Mouse (Mus musculus) kidney, adult 18-20 months (tissue): ENCODE measurements around the gene Cav2.

Source experiments
- DNase-seq: peaks from one replicate; pipeline ENCODE4 v3.0.0; 2021

Gene Cav2

DNA sequence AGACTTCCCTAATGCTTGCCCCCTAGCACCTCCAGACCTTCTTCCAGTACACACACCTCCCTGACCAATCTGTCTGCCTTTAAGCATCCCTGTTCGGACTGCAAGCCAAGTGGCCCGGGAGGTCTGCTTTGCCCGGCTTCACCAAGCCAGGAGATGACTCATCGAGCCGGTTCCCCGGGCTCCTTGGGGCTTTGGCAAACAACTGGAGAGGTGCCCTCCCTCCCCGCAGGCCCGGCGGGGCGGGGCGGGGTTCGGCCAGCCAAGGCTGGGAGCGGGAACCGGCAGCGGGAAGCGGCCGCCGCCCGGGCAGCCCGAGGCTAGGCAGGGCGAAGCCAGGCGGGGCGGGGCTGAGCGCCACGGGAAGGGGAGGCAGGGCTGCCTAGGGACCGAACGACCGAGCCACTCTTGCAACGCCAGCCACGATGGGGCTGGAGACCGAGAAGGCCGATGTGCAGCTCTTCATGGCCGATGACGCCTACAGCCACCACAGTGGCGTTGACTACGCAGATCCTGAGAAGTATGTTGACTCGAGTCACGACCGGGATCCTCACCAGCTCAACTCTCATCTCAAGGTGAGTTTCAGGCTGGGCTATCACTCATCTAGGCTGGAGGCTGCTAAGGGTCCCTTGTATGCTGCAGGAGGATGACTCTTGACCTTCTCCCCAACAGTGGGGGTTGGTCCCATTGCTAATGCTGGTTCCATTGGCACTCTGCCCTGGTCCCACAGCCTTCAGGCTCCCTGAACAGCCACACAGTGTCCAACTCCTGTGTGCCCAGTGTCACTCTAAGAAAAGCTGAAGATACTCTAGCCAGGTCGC is at the start of gene Cav2:
Gene Cav2 (plus strand): TSS at position 247 of the 818 bp plus-strand sequence.
- peak; percentile 87 for DNase-seq

DNA sequence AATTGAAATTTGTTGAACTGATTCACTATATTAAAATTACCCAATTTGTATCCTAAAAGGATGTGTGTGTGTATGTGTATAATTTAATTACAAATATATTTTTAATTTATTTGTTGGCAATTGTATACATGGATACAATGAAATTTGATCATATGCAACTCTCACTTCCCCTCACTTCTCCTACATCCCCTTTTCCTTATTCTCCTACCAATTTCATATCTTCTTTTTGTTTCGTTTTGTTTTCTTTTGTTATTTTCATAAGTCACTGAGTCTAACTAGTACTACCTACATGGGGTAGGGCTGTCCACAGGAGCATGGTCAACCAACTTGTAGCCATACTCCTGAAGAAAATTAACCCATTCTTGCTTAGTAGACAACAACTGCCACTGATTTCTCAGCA is 41.3 kb upstream of the Cav2 start:
- no peak for DNase-seq

DNA sequence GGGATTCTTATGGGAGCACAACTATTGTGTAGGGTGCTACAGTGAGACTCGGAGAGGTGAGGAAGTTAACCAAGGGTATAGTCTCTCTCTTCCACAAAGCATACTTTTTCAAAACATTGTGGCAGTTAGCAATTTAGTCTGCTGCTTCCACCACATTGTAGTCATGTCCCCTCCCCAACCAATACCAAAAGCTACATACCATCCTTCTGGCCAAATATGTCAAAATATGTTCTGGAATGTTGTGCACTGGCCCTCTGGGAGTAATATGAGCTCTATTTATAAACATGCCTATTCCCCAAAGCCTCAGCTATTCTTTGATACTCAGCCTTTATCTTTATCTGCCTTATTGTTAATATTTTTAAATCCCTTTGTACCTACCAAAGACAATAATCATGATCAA is 40.0 kb upstream of the Cav2 start:
- DNase-seq, result no peak

DNA sequence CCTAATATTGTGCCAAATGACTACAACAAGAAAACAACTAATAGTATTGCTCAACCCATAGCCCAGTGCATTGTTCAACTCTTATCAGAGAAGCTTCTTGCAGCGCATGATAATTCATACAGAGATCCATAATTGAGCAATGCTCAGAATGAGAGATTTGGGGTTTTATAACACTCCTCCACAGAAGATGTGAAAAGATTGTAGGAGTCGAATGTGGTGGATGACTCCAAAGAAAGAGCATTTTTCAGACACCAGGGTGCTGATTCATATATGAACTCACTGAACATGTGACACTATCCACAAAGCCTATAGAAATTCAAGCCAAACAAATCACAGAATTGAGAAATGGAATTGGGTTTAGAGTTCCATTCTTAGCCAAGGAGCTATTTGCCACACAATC is 34.0 kb upstream of the Cav2 start:
- DNase-seq, result no peak

DNA sequence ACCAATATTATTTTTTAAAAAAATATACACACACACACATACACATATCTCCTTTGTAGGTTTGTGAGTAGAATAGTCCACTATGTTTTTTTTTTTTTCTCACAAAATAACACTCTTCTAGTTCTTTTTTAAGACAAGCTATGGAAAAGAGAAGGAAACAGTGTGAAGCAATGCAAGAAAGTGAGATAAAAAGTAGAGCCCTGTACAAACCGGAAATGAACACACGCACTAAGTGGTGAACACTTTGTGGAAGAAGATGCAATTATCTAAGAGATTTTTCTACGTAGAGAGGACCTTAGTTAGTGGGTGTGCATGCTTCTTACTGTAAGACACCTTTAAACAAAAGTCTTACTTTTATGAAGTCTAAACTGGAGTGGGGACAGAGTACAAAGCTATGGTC is 33.3 kb upstream of the Cav2 start:
- no peak for DNase-seq

DNA sequence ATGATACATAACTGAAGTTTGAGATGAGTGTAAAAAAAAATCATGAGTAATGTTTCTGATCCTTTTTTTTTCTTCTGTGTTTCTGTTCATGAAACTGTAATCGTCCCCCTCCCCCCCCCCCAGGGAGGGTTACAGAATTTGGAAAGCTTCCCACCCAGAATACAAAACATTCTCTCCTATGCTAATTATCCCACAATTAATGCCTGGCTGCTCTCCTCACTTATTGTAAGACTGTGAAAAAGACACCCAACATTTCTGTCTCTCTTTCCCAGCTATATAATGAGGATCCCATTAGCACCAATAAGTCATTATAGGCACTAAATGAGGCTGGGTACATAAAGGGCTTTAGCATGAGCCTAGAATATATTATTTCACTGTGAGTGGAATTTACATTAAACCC is 32.7 kb upstream of the Cav2 start:
- no peak for DNase-seq

DNA sequence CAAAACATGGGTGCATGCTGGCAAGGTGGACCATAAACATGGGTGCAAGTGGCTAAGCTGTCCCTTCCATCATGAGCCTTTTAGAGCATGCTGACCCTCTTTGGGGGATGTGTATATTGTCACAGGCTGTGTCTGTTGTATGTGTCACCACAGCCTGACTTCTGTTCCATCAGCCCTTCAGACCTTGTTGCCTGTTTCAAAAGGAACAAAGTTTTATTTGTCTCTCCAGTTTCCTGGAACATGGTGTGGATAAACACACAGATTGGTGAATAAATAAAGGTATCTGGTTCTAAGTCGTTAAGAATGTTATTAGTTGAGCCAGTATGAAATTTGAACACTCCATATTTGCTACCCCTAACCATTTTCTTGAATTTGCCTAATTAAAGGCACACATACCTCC is 29.0 kb upstream of the Cav2 start:
- DNase-seq, result no peak

DNA sequence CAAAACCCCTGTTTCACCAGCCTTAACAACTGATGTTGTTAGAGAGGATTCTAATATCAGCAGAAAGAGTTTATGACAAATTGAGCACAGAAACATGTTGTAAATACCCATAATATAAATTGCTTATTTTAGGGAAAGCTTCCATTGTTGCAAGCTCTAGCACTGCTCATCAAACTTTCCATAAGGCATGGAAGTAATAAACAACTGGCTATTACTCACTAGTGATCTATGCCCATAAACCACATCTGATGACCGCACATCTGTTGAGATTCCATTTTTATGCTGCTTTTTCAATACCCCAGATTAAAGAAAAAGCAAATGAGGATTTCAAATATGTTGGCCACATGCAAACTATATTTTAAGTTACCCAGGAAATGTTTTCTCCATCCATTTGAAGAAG is 22.8 kb upstream of the Cav2 start:
- DNase-seq, result no peak

DNA sequence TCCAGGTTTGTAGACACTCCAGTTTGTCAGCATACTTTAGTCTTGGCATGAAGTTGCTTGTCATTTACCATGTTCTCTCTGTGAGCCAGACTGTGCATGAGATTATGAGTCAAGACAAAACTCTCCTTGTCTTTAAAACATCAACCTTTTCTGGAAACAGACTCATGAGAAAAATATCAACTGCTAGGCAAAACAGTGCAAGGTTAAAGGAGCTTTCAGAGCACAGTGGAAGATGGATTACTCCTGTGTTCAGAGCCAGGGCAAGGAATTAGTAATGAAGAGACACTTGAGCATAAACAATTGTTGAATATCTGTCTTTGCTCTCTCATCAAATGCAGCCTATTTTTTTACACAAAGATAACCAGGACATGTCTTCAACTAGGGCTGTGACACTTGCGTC is 22.1 kb upstream of the Cav2 start:
- no peak for DNase-seq

DNA sequence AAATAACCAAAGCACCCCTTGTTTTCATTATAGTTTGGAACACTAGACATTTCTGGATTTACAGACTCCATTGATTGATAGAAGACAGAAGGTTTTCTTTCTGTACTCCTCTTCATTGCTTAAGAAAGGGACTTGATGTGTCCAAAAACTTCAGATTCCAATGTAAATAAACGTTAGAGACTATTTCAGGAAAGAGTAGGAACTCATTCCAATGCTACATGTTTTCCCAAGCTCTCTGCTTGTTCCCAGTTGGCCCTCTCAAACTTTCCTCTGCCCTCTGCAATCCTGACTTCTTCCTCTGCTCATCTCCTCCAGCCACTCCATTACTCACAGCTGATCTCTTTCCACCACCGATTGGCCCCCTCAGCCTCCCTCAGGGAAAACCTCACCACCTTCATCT is 18.2 kb upstream of the Cav2 start:
- DNase-seq, result no peak

DNA sequence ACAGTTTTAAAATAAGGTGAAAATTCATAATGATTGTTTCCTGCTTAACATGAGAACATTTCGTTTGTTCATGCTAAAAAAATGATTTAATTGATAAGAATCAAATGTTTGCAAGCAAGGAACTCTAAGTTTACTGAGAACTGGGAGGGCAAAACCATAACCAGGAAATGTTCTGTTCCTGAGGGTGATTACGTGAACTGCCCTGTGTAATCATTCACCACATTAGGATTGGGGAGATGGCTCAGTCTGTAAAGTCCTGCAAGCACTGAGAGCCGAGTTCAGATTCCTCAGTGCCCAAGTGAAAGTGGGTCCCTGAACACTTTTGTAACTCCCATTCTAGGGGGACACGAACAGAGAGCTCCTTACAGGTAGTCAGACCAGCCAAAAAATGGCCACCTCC is 15.9 kb upstream of the Cav2 start:
- DNase-seq, result no peak

DNA sequence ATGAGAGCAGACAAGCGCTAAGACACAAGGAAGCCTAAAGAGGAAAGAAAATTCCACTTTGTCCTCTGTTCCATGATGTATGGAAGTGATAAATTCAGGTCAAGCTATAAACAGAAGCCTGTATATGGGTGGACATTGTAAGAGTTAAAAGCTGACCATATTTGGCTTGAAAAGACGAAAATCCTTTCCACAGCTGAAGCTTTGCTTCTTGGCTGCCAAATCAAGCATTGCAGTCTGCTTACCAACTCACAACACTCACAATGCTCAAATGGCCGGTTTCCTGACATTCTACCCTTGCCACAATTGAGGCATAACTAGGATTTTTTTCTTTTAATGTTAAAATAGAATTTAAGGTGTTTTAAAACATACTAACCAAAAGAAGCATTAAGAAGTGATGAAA is 14.5 kb upstream of the Cav2 start:
- no peak for DNase-seq

DNA sequence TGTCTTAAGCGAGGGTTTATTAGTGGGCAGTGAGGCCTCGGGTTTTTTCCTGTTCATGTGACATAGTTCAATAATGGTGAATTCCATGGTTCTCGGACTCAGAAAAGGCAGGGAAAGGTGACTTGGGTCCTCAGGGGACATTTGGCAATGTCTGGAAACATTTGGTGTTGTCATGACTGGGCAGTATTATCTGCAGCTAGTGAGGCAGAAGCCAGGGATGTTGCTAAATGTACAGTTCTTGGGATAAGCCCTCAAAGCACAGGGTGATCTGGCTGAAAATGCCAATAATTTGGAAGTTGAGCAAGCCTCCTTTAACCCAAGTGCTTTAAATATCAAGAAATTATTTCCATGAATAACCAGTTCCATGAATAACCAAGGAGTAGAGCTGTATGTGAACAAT is 2.6 kb upstream of the Cav2 start:
- DNase-seq, result no peak

DNA sequence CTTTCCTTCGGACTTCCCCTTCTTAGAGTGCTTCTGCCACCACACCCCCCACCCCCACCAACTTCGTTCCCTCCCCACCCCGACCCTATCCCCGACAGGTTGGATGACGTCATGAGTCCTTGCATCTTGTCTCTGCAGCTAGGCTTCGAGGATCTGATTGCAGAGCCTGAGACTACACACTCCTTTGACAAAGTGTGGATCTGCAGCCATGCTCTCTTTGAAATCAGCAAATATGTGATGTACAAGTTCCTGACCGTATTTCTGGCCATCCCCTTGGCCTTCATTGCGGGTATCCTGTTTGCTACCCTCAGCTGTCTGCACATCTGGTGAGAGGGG is 740 bp downstream of the Cav2 start:
- DNase-seq, result no peak

DNA sequence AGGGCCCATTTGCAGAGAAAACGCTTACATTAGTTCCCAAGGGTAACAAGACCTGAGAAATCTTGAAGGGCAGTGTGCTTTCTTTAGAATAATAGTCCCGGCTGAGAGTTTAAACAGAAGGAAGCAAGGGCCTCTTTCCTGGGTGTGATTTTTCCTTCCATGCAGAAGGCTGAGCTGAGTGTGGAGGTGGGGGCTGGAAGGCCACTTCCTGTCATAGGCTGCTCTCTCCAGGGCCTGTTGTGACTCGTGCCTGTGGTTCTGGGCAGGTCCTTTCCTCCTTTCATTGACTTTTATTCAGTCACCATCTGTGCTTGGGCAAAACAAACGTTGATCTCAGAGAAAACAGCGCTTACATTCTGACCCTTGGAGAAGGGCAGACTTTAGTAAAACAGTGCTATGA is 1.2 kb downstream of the Cav2 start:
- peak; percentile 25 for DNase-seq

DNA sequence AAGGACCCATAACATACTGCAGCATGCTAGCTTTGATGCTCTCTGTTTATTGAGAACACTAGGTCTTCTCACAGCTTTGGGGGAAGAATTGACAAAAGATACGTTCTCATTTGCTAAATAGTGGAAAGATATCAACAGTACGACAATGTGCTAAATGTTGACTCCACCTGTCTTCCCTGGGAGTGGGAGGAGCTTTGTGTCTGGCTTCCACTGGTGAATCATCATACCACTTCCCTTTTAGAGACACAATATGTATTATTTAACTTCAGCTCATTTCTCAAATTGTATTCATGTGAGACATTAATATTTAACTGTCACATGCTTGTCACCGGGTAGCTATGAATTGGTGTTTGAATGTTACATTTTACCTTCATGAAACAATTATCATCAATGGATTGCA is 2.8 kb downstream of the Cav2 start:
- no peak for DNase-seq

DNA sequence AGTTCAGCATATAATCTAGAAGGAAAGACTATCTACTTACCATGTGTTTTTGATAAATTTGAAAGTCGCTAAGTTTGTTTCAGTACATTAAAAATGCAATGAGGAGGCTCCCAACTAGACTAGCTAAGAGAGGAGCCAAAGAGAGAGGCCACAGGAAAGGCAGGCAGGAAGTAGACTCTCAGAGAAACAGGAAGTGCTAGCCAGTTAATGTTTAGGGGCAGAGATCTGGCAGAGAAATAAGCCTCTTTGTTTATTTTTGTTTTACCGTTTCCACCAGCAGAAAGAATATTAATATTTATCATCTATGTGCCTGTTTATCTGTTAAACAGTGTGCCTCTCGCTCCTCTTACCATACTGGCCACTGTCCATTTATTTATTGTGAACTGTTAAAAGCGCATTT is 5.4 kb downstream of the Cav2 start:
- DNase-seq, result no peak

DNA sequence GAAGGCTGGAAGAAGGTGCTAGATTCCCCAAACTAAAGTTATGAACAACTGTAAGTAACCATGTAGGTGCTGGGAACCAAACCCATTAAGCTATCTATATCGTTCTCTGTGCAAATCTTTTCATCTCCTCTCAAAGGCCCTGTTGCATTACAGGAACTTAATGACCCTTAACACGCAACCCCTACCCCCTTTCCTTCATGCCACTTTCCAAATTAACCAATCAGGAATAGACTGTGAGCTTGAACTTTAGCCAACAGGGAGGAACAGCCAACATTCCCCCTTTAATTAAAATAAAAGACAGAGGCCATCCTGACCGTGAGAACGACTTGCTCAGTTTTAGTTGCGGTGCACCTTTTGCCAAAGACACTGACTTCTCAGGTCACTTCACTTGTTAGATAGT is 14.1 kb downstream of the Cav2 start:
- DNase-seq, result no peak

DNA sequence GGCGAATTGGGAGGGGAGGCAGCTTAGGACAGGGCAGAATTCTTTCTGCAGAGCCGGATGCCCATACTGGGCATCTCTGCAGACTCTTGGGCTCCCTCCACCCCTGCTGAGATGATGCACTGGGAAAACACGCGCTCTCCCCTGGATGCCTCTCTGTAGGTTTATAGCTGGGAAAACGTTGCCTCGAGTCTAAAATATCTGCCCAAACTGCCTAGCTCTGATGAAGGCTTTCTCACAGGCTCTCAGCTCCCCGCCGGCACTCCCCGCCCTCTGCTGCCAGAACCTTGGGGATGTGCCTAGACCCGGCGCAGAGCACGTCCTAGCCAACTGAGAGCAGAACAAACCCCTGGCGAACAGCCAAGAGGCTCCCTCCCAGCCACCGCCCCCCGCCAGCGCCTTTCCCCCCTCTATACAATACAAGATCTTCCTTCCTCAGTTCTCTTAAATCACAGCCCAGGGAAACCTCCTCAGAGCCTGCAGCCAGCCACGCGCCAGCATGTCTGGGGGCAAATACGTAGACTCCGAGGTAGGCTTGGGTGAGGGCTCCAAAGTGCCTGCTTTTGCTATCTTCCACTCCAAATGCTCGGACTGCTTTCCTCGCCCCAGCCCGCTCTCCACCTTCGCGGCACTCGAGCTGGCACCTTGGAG is 25.1 kb downstream of the Cav2 start, which contains the start of gene Cav1:
Gene Cav1 (plus strand): TSS at position 382 of the 648 bp plus-strand sequence.
- peak; percentile 73 for DNase-seq

DNA sequence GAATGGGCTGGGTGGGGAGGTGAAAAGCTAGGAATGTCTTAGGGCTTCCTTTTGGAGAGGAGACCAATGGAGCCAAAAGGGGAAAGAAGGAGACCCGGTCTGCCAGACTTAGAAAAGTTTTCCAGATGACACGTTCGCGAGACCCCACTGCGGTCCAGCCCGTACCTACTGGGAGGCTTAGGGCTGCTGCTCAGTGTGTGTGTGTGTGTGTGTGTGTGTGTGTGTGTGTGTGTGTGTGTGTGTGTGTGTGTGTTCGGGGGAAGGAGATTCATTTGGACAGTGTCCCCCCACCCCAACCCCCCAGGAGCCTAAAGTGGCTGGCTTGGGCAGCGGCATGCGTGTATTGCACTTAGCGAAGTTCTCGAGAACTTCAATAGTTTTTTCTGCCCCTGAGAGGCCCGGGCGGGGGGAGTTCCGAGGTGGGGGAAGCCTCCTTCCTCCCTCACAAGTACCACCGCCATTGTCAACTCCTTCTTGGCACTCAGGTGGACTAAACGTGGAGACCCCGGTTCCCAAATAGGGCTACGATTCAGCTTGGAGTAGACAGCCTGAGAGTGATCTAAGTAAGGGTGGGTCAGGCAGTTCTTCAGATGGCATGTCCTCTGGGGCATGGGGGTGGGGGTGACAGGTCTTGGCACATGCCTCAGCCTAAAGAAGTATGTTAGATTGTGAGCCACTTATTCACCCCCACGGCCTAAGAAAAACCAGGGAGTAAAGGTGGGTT is 25.8 kb downstream of the Cav2 start:
- DNase-seq, result peak; percentile 42

DNA sequence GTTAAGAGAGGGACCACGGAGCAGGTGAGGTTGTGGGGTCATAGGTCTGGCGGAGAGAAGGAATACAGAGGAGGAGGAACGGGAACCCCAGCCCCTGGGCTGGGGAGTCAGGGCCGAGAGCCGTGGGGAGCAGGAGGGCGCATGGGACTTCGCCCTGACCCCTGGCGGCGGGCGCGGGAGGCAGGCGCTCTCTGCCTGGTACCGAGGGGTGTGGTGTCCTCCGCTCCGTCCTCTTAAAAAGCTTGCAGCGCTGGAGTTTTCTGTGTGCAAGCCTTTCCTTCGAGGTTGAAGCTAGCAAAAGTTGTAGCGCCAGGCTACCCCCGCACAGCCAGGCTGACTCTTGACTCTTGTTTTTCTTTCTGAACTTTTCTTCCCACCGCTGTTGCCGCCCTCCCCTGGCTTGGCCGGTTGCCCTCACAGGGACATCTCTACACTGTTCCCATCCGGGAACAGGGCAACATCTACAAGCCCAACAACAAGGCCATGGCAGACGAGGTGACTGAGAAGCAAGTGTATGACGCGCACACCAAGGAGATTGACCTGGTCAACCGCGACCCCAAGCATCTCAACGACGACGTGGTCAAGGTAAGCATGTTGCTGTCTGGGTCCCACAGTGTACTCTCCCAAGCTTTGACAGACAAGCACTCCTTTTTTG is 26.6 kb downstream of the Cav2 start:
- peak; percentile 80 for DNase-seq

DNA sequence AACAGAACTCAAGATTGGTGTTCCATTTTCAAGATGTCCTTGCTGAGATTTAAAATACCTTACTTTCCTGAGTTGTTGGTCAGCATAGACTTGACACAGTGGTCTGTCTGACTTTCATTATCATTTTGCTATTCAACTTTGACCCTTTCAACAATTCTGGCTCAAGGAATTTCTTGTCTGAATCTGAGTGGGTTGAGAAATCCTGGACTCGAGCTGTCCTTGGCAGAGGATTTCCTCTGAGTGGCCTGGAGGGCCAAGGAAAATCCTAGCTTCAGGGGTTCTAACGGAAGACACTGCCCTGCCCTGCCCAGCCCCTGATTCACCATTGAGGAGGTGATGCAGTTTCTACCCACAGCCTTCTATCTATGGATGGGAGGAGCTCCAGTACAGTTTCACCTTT is 27.7 kb downstream of the Cav2 start:
- no peak for DNase-seq

DNA sequence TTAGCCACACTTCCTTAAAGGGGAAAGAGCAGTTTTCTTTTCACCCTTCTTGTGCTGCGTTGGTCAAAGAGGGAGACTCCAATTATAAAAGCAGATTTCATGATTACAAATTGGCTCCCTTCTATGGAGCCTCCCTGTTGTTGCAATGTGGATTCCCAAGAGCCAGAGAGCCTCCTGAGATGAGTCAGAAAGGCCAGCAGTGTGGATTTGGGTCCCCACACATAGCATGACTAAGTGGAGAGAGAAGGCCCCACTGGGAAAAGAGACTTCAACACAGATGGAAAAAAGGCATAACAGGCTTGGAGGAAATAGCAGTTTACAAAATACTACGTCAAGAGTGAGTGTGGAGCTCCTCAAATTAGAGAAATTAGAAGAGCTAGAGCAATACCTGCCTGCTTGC is 28.3 kb downstream of the Cav2 start:
- no peak for DNase-seq

DNA sequence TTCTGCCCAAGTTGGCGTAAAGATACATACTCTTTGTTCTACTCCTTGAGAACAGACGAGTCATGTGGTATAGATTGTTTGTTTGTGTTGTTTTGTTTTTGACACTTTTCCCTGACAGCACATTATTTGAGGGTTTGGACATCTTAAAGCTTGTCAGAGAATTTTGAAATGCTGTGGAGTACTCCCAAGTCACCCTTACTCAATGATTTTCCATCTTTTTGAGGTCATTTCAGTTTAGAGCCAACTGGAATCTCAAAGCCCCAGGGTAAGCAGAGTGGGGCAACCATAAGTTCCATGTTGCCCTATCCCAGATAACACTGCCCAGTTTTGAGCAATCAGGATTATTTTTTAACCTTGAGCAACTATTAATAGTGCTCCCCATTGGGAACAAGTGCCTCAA is 33.3 kb downstream of the Cav2 start:
- no peak for DNase-seq
